Mouse (Mus musculus) left cerebral cortex, postnatal 36 days (tissue): ENCODE measurements around the gene Gna14. TPM values are rescaled to one million over a fixed set of nuclear protein-coding genes. Genes with fewer than 3 reads are reported as not detected.

Source experiments
- DNase-seq, 2 experiments: peaks; one replicate each; pipeline ENCODE4 v3.0.0; 2021 to 2022; ENCODE audit warnings: low spot score in 2 of 2, mixed read lengths in 1 of 2
- intact Hi-C: fragments of 180-260 bp; cut with DNase I; formaldehyde crosslinking; loops from one replicate; pipeline ENCODE4 v1.15.1; 2025
- total RNA-seq, 2 experiments: library from RNA; stranded (reverse); gene quantifications; 2 replicates each; pipeline ENCODE4 v1.2.3; 2021

Gene Gna14
- total RNA-seq, result under 1 TPM; 0.16 to 0.30 TPM

- peak in 1 of 2 experiments; percentile 17 for DNase-seq
- intact Hi-C loops, result loop anchor here (5.0 kb wide), 1 partner anchor 162 kb away; no protein-coding TSS in a partner anchor
Measured at GRCm38 (mm10) chr19:16435531-16436231, at the start of gene Gna14. Gene Gna14 (plus strand): TSS chr19:16435762.

- peak in 1 of 2 experiments; percentile 34 for DNase-seq
- intact Hi-C loops, result no loop called here
Measured at GRCm38 (mm10) chr19:16386514-16386913, 49.0 kb upstream of the Gna14 start.

- intact Hi-C loops, result no loop called here
- DNase-seq, result no peak
Measured at GRCm38 (mm10) chr19:16390192-16390795, 45.3 kb upstream of the Gna14 start.

GRCm38 (mm10) chr19:16394381-16394780 is 41.2 kb upstream of the Gna14 start:
- intact Hi-C loops, result no loop called here
- DNase-seq, result no peak

GRCm38 (mm10) chr19:16403101-16403500 is 32.5 kb upstream of the Gna14 start:
- intact Hi-C loops, result no loop called here
- no peak for DNase-seq

- intact Hi-C loops, result no loop called here
- no peak for DNase-seq
Measured at GRCm38 (mm10) chr19:16407727-16408126, 27.8 kb upstream of the Gna14 start.

GRCm38 (mm10) chr19:16411302-16411701 is 24.3 kb upstream of the Gna14 start:
- intact Hi-C loops, result no loop called here
- DNase-seq, result no peak

- intact Hi-C loops, result no loop called here
- DNase-seq, result no peak
Measured at GRCm38 (mm10) chr19:16418086-16418663, 17.4 kb upstream of the Gna14 start.

GRCm38 (mm10) chr19:16425596-16425995 is 10.0 kb upstream of the Gna14 start:
- intact Hi-C loops, result no loop called here
- DNase-seq, result no peak

GRCm38 (mm10) chr19:16431368-16431767 is 4.2 kb upstream of the Gna14 start:
- intact Hi-C loops, result no loop called here

GRCm38 (mm10) chr19:16434879-16435278 is 683 bp upstream of the Gna14 start:
- DNase-seq, result no peak
- intact Hi-C loops, result loop anchor here (5.0 kb wide), 1 partner anchor 162 kb away; no protein-coding TSS in a partner anchor

More at GRCm38 (mm10) chr19:16431368-16431767, 4.2 kb upstream of the Gna14 start:
- DNase-seq, result no peak

- DNase-seq, result no peak
- intact Hi-C loops, result loop anchor here (5.0 kb wide), 1 partner anchor 161 kb away; no protein-coding TSS in a partner anchor
Measured at GRCm38 (mm10) chr19:16436335-16437169, 990 bp downstream of the Gna14 start.

GRCm38 (mm10) chr19:16437170-16437483 is 1.6 kb downstream of the Gna14 start:
- no peak for DNase-seq
- intact Hi-C loops, result loop anchor here (5.0 kb wide), 1 partner anchor 160 kb away; no protein-coding TSS in a partner anchor

GRCm38 (mm10) chr19:16437906-16438305 is 2.3 kb downstream of the Gna14 start:
- intact Hi-C loops, result loop anchor here (5.0 kb wide), 1 partner anchor 159 kb away; no protein-coding TSS in a partner anchor
- no peak for DNase-seq

GRCm38 (mm10) chr19:16439278-16439677 is 3.7 kb downstream of the Gna14 start:
- no peak for DNase-seq
- intact Hi-C loops, result loop anchor here (5.0 kb wide), 1 partner anchor 158 kb away; no protein-coding TSS in a partner anchor

GRCm38 (mm10) chr19:16439834-16440233 is 4.3 kb downstream of the Gna14 start:
- no peak for DNase-seq
- intact Hi-C loops, result loop anchor here (5.0 kb wide), 1 partner anchor 157 kb away; no protein-coding TSS in a partner anchor

- intact Hi-C loops, result no loop called here
- DNase-seq, result no peak
Measured at GRCm38 (mm10) chr19:16441329-16441728, 5.8 kb downstream of the Gna14 start.

- DNase-seq, result no peak
- intact Hi-C loops, result no loop called here
Measured at GRCm38 (mm10) chr19:16443335-16443734, 7.8 kb downstream of the Gna14 start.

GRCm38 (mm10) chr19:16446612-16447011 is 11.1 kb downstream of the Gna14 start:
- DNase-seq, result no peak
- intact Hi-C loops, result no loop called here
